Mouse (Mus musculus) kidney, embryonic 16.5 days (tissue): ENCODE measurements around the gene 4931409K22Rik. TPM values are rescaled to one million over a fixed set of nuclear protein-coding genes. Genes with fewer than 3 reads are reported as not detected.
A peak's percentile ranks its signal among the peaks of the same experiment; 100 is the strongest.

Experiments
- ATAC-seq: fragments of 200-750 bp; cut with Nextera tagmentation; 2 replicates; pipeline ENCODE4 v1.8.0; 2017; ENCODE audit warnings: moderate TSS enrichment; ENCODE audit not compliant: low FRiP score, low TSS enrichment
- H3K27ac ChIP-seq: fragments of 300-500 bp; sonication (generic); 2 replicates; pipeline ENCODE4 v1.5.1; 2014; ENCODE audit warnings: low read length
- H3K27me3 ChIP-seq: fragments of 300-500 bp; sonication (generic); 2 replicates; pipeline ENCODE4 v1.6.1; 2014; ENCODE audit warnings: low read length, control low read depth, mixed read lengths; ENCODE audit not compliant: insufficient read depth
- H3K36me3 ChIP-seq: fragments of 300-500 bp; sonication (generic); 2 replicates; pipeline ENCODE4 v1.6.1; 2014; ENCODE audit warnings: low read length, control low read depth, mixed read lengths; ENCODE audit not compliant: insufficient read depth
- H3K4me1 ChIP-seq: fragments of 300-500 bp; sonication (generic); 2 replicates; pipeline ENCODE4 v1.6.1; 2014; ENCODE audit warnings: low read length, control low read depth, mixed read lengths; ENCODE audit not compliant: insufficient read depth
- H3K4me2 ChIP-seq: fragments of 300-500 bp; sonication (generic); replicated peaks from 2 replicates; pipeline ENCODE4 v1.6.1; 2014; ENCODE audit warnings: low read depth, low read length
- H3K4me3 ChIP-seq: fragments of 300-500 bp; sonication (generic); 2 replicates; pipeline ENCODE4 v1.5.1; 2014; ENCODE audit warnings: mild to moderate bottlenecking, low read length
- H3K9ac ChIP-seq: fragments of 300-500 bp; sonication (generic); replicated peaks from 2 replicates; pipeline ENCODE4 v1.6.1; 2014; ENCODE audit warnings: low read length
- H3K9me3 ChIP-seq: fragments of 300-500 bp; sonication (generic); 2 replicates; pipeline ENCODE4 v1.6.1; 2016; ENCODE audit warnings: low read length, control low read depth
- WGBS: fragments of 180-500 bp; shearing (Covaris S2); extraction: QIAGEN DNeasy Blood & Tissue Kit; methylation state at CpG from one replicate; pipeline ENCODE4 v1.1.7; 2014; 5-methylcytosine and 5-hydroxymethylcytosine counted together
- polyA plus RNA-seq: library from polyadenylated mRNA; unstranded; fragments of >200 nt; fragmentation: Nextera tagmentation; extraction: Ambion mirVana; gene quantifications from 2 replicates; pipeline ENCODE4 v1.2.1, GENCODE M21; 2015

The 4931409K22Rik gene
- polyA plus RNA-seq, 1 experiment from 2014 or later = 0.16 TPM

GRCm38 (mm10) chr5:24594346-24594745 lies 37.7 kb upstream of the 4931409K22Rik start:
- WGBS = 89% methylated on average over 5 of the region's 5 CpGs
- Histone ChIP-seq H3K36me3 (peaks cover 40% of the 10 kb centered on the region), H3K4me2 (no peak overlapping the region), H3K9ac (no peak overlapping the region), H3K4me3 (no peak overlapping the region), H3K27me3 (no peaks in the 10 kb centered on the region), H3K27ac (no peak overlapping the region), H3K4me1 (peaks cover 42% of the 10 kb centered on the region), H3K9me3 (no peaks in the 10 kb centered on the region)
- ATAC-seq = no peak

- peaks cover 44% of the 10 kb centered on the region for H3K36me3 ChIP-seq
- H3K27ac ChIP-seq = no peak overlapping the region
- no peak overlapping the region for H3K9ac ChIP-seq
- H3K9me3 ChIP-seq = no peaks in the 10 kb centered on the region
- WGBS = 67% methylated on average over 10 of the region's 10 CpGs
- H3K27me3 ChIP-seq = no peaks in the 10 kb centered on the region
- no peak for ATAC-seq
- H3K4me1 ChIP-seq = peaks cover 38% of the 10 kb centered on the region
- no peak overlapping the region for H3K4me2 ChIP-seq
- no peak overlapping the region for H3K4me3 ChIP-seq
Observed at GRCm38 (mm10) chr5:24593928-24594327, 37.3 kb upstream of the 4931409K22Rik start.

- 81% methylated on average over 10 of the region's 10 CpGs for WGBS
- Histone ChIP-seq H3K9ac (no peak overlapping the region), H3K4me1 (peaks cover 31% of the 10 kb centered on the region), H3K4me2 (no peak overlapping the region), H3K9me3 (no peaks in the 10 kb centered on the region), H3K27ac (no peak overlapping the region), H3K36me3 (peaks cover 48% of the 10 kb centered on the region), H3K4me3 (no peak overlapping the region), H3K27me3 (no peaks in the 10 kb centered on the region)
- ATAC-seq = no peak
Observed at GRCm38 (mm10) chr5:24593230-24593629, 36.6 kb upstream of the 4931409K22Rik start.

- H3K4me2 ChIP-seq = peak overlapping the region; percentile 37
- H3K27ac ChIP-seq = no peak overlapping the region
- 0 out of 2 replicates have a peak overlapping the region, but pooled peaks have one; percentile 29 for H3K9ac ChIP-seq
- H3K4me1 ChIP-seq = peaks cover 31% of the 10 kb centered on the region
- 63% methylated on average over 21 of the region's 21 CpGs for WGBS
- H3K27me3 ChIP-seq = no peaks in the 10 kb centered on the region
- H3K4me3 ChIP-seq = 0 out of 2 replicates have a peak overlapping the region, but pooled peaks have one; percentile 13
- no peaks in the 10 kb centered on the region for H3K9me3 ChIP-seq
- peak; percentile 39; the same call in 1 of the 2 replicates for ATAC-seq
- H3K36me3 ChIP-seq = peaks cover 50% of the 10 kb centered on the region
Observed at GRCm38 (mm10) chr5:24592471-24593160, 36.0 kb upstream of the 4931409K22Rik start.

- ATAC-seq = no peak
- 45% methylated on average over 24 of the region's 24 CpGs for WGBS
- Histone ChIP-seq H3K4me3 (peak overlapping the region; percentile 13), H3K4me2 (peak overlapping the region; percentile 37), H3K36me3 (peaks cover 50% of the 10 kb centered on the region), H3K9ac (peak overlapping the region; percentile 53), H3K27ac (peak overlapping the region; percentile 44; the same call in 1 of the 2 replicates), H3K9me3 (no peaks in the 10 kb centered on the region), H3K4me1 (peaks cover 30% of the 10 kb centered on the region), H3K27me3 (no peaks in the 10 kb centered on the region)
Observed at GRCm38 (mm10) chr5:24591796-24592470, 35.3 kb upstream of the 4931409K22Rik start.

GRCm38 (mm10) chr5:24591268-24591721 lies 34.7 kb upstream of the 4931409K22Rik start:
- H3K36me3 ChIP-seq = peaks cover 50% of the 10 kb centered on the region

GRCm38 (mm10) chr5:24589511-24590500 lies 33.2 kb upstream of the 4931409K22Rik start:
- Histone ChIP-seq H3K27me3 (no peaks in the 10 kb centered on the region), H3K27ac (no peak overlapping the region), H3K4me3 (no peak overlapping the region), H3K4me1 (peaks cover 22% of the 10 kb centered on the region), H3K9ac (no peak overlapping the region), H3K9me3 (no peaks in the 10 kb centered on the region), H3K36me3 (peaks cover 40% of the 10 kb centered on the region), H3K4me2 (no peak overlapping the region)
- no peak for ATAC-seq
- whole genome bisulfite sequencing = 86% methylated on average over 20 of the region's 20 CpGs

More at GRCm38 (mm10) chr5:24591268-24591721, 34.7 kb upstream of the 4931409K22Rik start:
- Histone ChIP-seq H3K4me3 (peak overlapping the region; percentile 13), H3K4me2 (peak overlapping the region; percentile 37), H3K9me3 (no peaks in the 10 kb centered on the region), H3K27me3 (no peaks in the 10 kb centered on the region), H3K4me1 (peaks cover 24% of the 10 kb centered on the region), H3K9ac (peak overlapping the region; percentile 53), H3K27ac (peak overlapping the region; percentile 44; the same call in 1 of the 2 replicates)
- no peak for ATAC-seq
- 24% methylated on average over 23 of the region's 23 CpGs for whole genome bisulfite sequencing

GRCm38 (mm10) chr5:24587200-24587577 lies 30.6 kb upstream of the 4931409K22Rik start:
- peak overlapping the region; percentile 74 for H3K4me3 ChIP-seq
- H3K27me3 ChIP-seq = no peaks in the 10 kb centered on the region
- WGBS = 14% methylated on average over 4 of the region's 4 CpGs
- H3K4me2 ChIP-seq = peak overlapping the region; percentile 81
- no peaks in the 10 kb centered on the region for H3K9me3 ChIP-seq
- H3K36me3 ChIP-seq = peaks cover 18% of the 10 kb centered on the region; the same call in 1 of the 2 replicates
- no peak overlapping the region; the same call in 1 of the 2 replicates for H3K27ac ChIP-seq
- no peak for ATAC-seq
- H3K9ac ChIP-seq = peak overlapping the region; percentile 72
- H3K4me1 ChIP-seq = peaks cover 22% of the 10 kb centered on the region

GRCm38 (mm10) chr5:24586547-24587199 lies 30.1 kb upstream of the 4931409K22Rik start, which contains the start of gene Chpf2:
Gene Chpf2, plus strand, starts transcription at chr5:24586741.
- no peaks in the 10 kb centered on the region for H3K9me3 ChIP-seq
- H3K36me3 ChIP-seq = peaks cover 13% of the 10 kb centered on the region; the same call in 1 of the 2 replicates
- no peaks in the 10 kb centered on the region for H3K27me3 ChIP-seq
- H3K4me2 ChIP-seq = peak within 1 kb of the TSS; percentile 81
- peak within 1 kb of the TSS; percentile 72 for H3K9ac ChIP-seq
- peaks cover 16% of the 10 kb centered on the region for H3K4me1 ChIP-seq
- peak; percentile 90 for ATAC-seq
- WGBS = under 1% methylated on average over 43 of the region's 43 CpGs
- peak within 1 kb of the TSS; percentile 35; the same call in 1 of the 2 replicates for H3K27ac ChIP-seq
- peak within 1 kb of the TSS; percentile 74 for H3K4me3 ChIP-seq
